Mouse (Mus musculus): ENCODE measurements around the gene Vmn2r86.
"Not testable (repeated sequence)": the region's sequence is repeated elsewhere in the genome, so short reads cannot be mapped to it uniquely, and the experiment has no call there.

DNA sequence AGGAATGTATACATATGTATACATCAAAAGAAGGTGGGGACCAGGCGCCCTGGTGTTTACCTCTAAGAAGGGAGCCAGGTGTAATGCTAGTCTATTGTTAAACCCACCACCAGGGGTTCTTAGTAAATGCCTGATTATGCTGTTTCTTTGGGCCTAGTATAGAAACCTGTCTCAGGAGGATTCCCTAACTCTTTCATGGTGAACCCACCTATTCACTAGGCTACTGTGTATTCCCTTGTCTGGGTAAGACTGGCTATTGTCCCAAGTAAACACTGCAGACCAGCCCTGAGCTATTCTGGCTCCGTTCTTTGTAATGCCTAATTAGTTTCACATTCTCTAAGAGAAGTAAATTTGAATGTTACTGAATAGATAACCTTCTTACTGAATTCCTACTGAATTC, 35.9 kb downstream of the Vmn2r86 start:
- TF ChIP-seq CTCF, POLR2A (IDR thresholded peaks at IDR 0.05; ENCODE audit: extremely low read depth, insufficient read depth, low read length): not testable (repeated sequence)
